ENCODE assay signal across 9 mouse cellular contexts in genomic region chr4:117676903-117677302, GRCm38 (mm10). TPM values are rescaled to one million over a fixed set of nuclear protein-coding genes. Genes with fewer than 3 reads are reported as not detected.
A peak's percentile ranks its signal among the peaks of the same experiment; 100 is the strongest.
DNase-seq lines count a peak whose midpoint lies in the region; ATAC-seq and TF ChIP-seq lines count a peak whose summit lies in the region.
"Had no signal": no experiment of that assay in that cellular context is flagged by ENCODE, and none has a peak within 500 bp of the region (broad histone marks: within the 10 kb centered on the region; RNA-seq: fewer than 3 reads in every experiment).

No protein-coding gene starts in this region.

- no peaks in the 10 kb centered on the region for H3K9me3 ChIP-seq in liver, embryonic 11.5 days (ENCODE audit: control insufficient read depth, low read length)
- no peaks in the 10 kb centered on the region for H3K9me3 ChIP-seq in neural tube, embryonic 12.5 days

- intact Hi-C loops in gastrocnemius, postnatal 36 days (cut with DNase I), result loop anchor here (10.0 kb wide), 3 partner anchors 122 to 402 kb away; partner anchors contain the start of gene Eri3

- no peak overlapping the region for H3K4me2 ChIP-seq in liver, embryonic 11.5 days
- H3K4me2 ChIP-seq in neural tube, embryonic 12.5 days (replicated peaks), result no peak overlapping the region

- peak; percentile 75 to 76 for DNase-seq in adrenal gland, adult 18-20 months (ENCODE audit: low spot score in 2 of 2)
- DNase-seq in embryo, embryonic 10 days (ENCODE audit: low spot score), result peak; percentile 91
- DNase-seq in gastrocnemius, postnatal 36 days, result peak; percentile 65 to 69
- DNase-seq in kidney, postnatal 10 days, result peak; percentile 92
- peak; percentile 70 for DNase-seq in liver, embryonic 11.5 days (ENCODE audit: low spot score)
- DNase-seq in telencephalon, adult 2 months (ENCODE audit: low read depth, low spot score), result peak; percentile 24

- WGBS in liver, embryonic 11.5 days, result 27% methylated on average over 3 of the region's 3 CpGs
- WGBS in neural tube, embryonic 12.5 days, result 15% methylated on average over 3 of the region's 3 CpGs

- TF ChIP-seq CTCF in C2C12 (IDR thresholded peaks at IDR 0.05; ENCODE audit: control insufficient read depth, insufficient read depth, insufficient read length), result peak; percentile 72

- peaks cover 60% of the 10 kb centered on the region for H3K36me3 ChIP-seq in C2C12 (ENCODE audit: control insufficient read depth, insufficient read depth)
- peaks cover 44% of the 10 kb centered on the region for H3K36me3 ChIP-seq in liver, embryonic 11.5 days (ENCODE audit: control insufficient read depth, insufficient read depth, low read length)
- peaks cover 68% of the 10 kb centered on the region for H3K36me3 ChIP-seq in neural tube, embryonic 12.5 days

- ATAC-seq in liver, embryonic 11.5 days (replicated peaks; ENCODE audit: low FRiP score), result peak; percentile 48
- ATAC-seq in neural tube, embryonic 12.5 days (ENCODE audit: low FRiP score, low read depth), result 0 out of 2 replicates have a peak, but pooled peaks have one; percentile 12

- no peak overlapping the region for H3K9ac ChIP-seq in liver, embryonic 11.5 days (ENCODE audit: low read depth, low read length)
- no peak overlapping the region for H3K9ac ChIP-seq in neural tube, embryonic 12.5 days

- peaks cover 6% of the 10 kb centered on the region for H3K4me1 ChIP-seq in liver, embryonic 11.5 days (replicated peaks; ENCODE audit: control insufficient read depth, insufficient read depth, low read length)
- peaks cover 14% of the 10 kb centered on the region for H3K4me1 ChIP-seq in neural tube, embryonic 12.5 days

- no peaks in the 10 kb centered on the region for H3K27me3 ChIP-seq in C2C12 (ENCODE audit: control insufficient read depth, insufficient read depth, insufficient read length)
- H3K27me3 ChIP-seq in liver, embryonic 11.5 days (replicated peaks; ENCODE audit: control insufficient read depth, insufficient read depth, low read length), result no peaks in the 10 kb centered on the region
- no peaks in the 10 kb centered on the region for H3K27me3 ChIP-seq in neural tube, embryonic 12.5 days (replicated peaks)

- no peak overlapping the region for H3K4me3 ChIP-seq in C2C12 (ENCODE audit: insufficient read depth, poor library complexity, severe bottlenecking)
- H3K4me3 ChIP-seq in liver, embryonic 11.5 days (ENCODE audit: low read depth, low read length), result no peak overlapping the region
- H3K4me3 ChIP-seq in neural tube, embryonic 12.5 days, result no peak overlapping the region
- H3K4me3 ChIP-seq: erythroblast, embryonic 14.5 days had no signal

- H3K79me2 ChIP-seq in C2C12 (ENCODE audit: control insufficient read depth, insufficient read depth), result peaks cover 12% of the 10 kb centered on the region

- H3ac ChIP-seq in C2C12 (ENCODE audit: control insufficient read depth, insufficient read length, low read depth), result no peak overlapping the region

- no peak overlapping the region for H3K27ac ChIP-seq in liver, embryonic 11.5 days (ENCODE audit: low read depth, low read length)
- H3K27ac ChIP-seq in neural tube, embryonic 12.5 days, result no peak overlapping the region

- H3K79me3 ChIP-seq in C2C12 (ENCODE audit: low read depth), result no peaks in the 10 kb centered on the region

TF ChIP-seq in C2C12, 6 proteins besides CTCF, POLR2A, EP300 and RAD21:
- TF ChIP-seq FOSL1 (IDR thresholded peaks at IDR 0.05; ENCODE audit: insufficient read depth, low read length, poor library complexity, severe bottlenecking) (no peak), MYOG (IDR thresholded peaks at IDR 0.05; ENCODE audit: control insufficient read depth, extremely low read depth, insufficient read length) (no peak), MAX (IDR thresholded peaks at IDR 0.05) (no peak), MYOD1 (IDR thresholded peaks at IDR 0.05; ENCODE audit: control insufficient read depth, insufficient read length, low read depth) (no peak), CEBPB (IDR thresholded peaks at IDR 0.05; ENCODE audit: low read depth) (no peak), USF1 (IDR thresholded peaks at IDR 0.05; ENCODE audit: low read depth) (no peak)
TF ChIP-seq in C2C12: peak in this region for 0.

RNA-seq across cellular contexts. Expression of gene Dmap1, which starts 5.2 kb away (rescaled TPM):
- polyA plus RNA-seq in C2C12 (2012; fragmentation: generic; extraction: Trizol), result 31.0 TPM
- 10 to 100 TPM; 20.6 to 23.3 TPM for total RNA-seq in adrenal gland, adult 18-20 months (2021)
- total RNA-seq in gastrocnemius, postnatal 36 days (2021), result 10 to 100 TPM; 14.4 to 16.2 TPM
- polyA plus RNA-seq in liver, embryonic 11.5 days (2014; fragmentation: Nextera tagmentation; extraction: Ambion mirVana), result 56.7 and 59.0 TPM in 2 replicates
- 66.3 and 77.5 TPM in 2 replicates for polyA plus RNA-seq in neural tube, embryonic 12.5 days (2016; fragmentation: Nextera tagmentation; extraction: Ambion mirVana)

RNA-seq across cellular contexts. Expression of gene Gm12845, which starts 47.3 kb away (rescaled TPM):
- polyA plus RNA-seq in C2C12 (2012; fragmentation: generic; extraction: Trizol), result not detected
- not detected for total RNA-seq in adrenal gland, adult 18-20 months (2021)
- total RNA-seq in gastrocnemius, postnatal 36 days (2021), result not detected
- not detected in 2 replicates for polyA plus RNA-seq in liver, embryonic 11.5 days (2014; fragmentation: Nextera tagmentation; extraction: Ambion mirVana)
- polyA plus RNA-seq in neural tube, embryonic 12.5 days (2016; fragmentation: Nextera tagmentation; extraction: Ambion mirVana), result not detected in 2 replicates
- polyA plus RNA-seq: erythroblast, embryonic 14.5 days had no signal

Comparison
In these comparisons a context has a peak if more than half of its experiments do, and no peak if none do; other contexts are left out.
1. DNase-seq: peak in every context shown above with its lines; median percentile 92 in kidney, postnatal 10 days; 91 in embryo, embryonic 10 days; 76 in adrenal gland, adult 18-20 months; 70 in liver, embryonic 11.5 days; 67 in gastrocnemius, postnatal 36 days; 24 in telencephalon, adult 2 months.